Mouse (Mus musculus) T-helper 17 cell (primary cell): Measurements from ENCODE around the gene Nrm.

Source experiments
- in situ Hi-C, 2 experiments: fragments of 300-600 bp; cut with MboI, MseI; formaldehyde crosslinking; loops; 1 replicate in 1 of 2; 2 replicates in 1 of 2; pipeline ENCODE4 v1.15.1; 2025; ENCODE audit warnings: high pct_unique_total_duplicates in 2 of 2

Nrm gene

DNA sequence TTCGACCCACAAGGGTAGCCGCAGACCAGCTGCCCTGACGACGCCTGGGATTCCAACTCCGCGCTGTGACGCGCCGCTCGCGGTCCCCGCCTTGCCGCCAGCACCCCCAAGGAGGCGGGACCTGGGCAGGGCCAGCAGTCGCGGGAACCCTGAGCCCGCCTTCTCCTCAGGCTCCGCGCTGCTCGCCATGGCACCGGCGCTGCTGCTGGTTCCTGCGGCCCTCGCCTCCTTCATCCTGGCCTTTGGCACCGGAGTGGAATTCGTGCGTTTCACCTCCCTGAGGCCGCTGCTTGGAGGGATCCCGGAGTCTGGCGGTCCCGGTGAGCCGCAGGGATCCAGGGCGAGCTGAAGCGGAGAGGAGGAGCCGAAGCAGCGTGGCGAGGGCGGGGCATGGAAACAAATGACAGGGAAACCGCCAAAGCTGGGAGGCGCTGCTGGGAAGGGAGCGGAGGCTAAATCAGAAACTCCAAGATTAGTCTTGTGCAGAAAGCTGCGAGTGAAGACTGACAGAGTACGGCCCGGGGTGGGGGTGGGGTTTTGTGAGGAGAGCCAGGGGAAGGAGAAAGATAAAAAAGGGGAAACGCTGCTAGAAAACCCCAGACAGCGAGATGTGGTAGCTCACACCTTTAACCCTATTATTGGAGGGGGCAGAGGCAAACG is at the start of gene Nrm:
Nrm (plus strand) TSS at position 121 of the 660 bp plus-strand sequence.
- in situ Hi-C loops = no loop called here

GRCm38 (mm10) chr17:35812307-35812706 is 48.8 kb upstream of the Nrm start:
- in situ Hi-C loops = loop anchor here in 1 of 2 experiments (5.0 kb wide), 1 partner anchor 55 kb away; no protein-coding TSS in a partner anchor

- in situ Hi-C loops = loop anchor here in 1 of 2 experiments (5.0 kb wide), 1 partner anchor 55 kb away; no protein-coding TSS in a partner anchor
Measured at GRCm38 (mm10) chr17:35812736-35813135, 48.4 kb upstream of the Nrm start.

DNA sequence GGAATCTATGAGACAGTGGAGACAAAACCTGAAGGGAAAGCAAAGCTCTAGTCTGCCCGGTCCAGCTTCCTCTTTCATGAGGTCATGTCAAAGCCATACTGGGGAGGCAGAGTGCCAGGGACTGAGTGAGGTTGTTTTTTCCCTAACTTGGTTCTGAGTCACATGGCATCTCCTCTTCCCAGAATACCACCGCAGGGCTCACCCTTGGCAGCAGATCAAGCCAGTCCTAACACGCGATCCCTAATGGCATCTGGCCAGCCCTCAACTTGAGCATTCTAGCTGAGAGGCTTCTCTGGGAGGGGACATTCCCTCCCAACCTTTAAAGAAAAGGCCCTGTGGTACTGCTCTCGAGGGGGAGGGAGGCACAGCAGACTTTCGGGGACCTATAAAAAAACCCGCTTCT is 47.9 kb upstream of the Nrm start:
- in situ Hi-C loops = loop anchor here in 1 of 2 experiments (5.0 kb wide), 1 partner anchor 56 kb away; no protein-coding TSS in a partner anchor

DNA sequence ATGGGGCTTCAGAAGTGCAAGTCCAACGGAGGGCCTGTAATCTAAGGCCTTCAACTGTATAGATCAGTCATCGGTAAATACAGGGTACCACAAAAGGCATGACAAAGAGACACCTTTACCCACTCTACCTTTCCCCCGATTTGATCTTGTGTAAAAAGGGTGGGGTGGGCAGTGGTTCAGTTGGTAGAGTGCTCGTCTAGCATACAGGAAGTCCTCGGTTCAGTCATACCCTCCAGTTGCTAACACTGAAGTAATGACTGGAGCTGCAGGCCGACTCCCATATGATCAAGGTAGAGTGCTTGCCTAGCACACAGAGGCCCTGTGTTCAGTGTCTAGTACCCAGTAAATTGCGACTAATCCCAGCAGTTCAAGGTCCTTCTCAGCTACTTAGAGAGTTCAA is 47.5 kb upstream of the Nrm start:
- in situ Hi-C loops = loop anchor here in 1 of 2 experiments (5.0 kb wide), 1 partner anchor 56 kb away; no protein-coding TSS in a partner anchor

- in situ Hi-C loops = loop anchor here in 1 of 2 experiments (5.0 kb wide), 1 partner anchor 57 kb away; no protein-coding TSS in a partner anchor
Measured at GRCm38 (mm10) chr17:35814678-35815077, 46.4 kb upstream of the Nrm start.

DNA sequence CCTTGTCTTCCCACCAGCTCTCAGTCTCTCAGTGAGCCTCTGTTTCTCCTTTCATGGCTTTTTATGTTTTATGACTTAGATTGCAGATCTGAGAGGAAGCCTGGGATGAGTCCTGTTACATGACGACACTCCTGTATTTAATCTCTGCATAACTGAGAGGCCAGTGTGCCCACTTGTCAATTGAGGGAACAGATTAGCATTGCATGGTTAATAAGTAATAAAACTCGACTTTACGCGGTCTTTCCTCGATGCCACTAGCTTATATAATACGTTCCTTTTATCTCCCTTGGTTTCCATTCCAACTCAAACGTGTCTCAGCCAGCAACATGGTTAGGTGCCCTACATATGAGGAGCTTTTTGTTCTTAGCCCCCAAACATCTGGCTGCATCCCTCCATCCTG is 45.3 kb upstream of the Nrm start:
- in situ Hi-C loops = no loop called here

GRCm38 (mm10) chr17:35816686-35817085 is 44.4 kb upstream of the Nrm start:
- in situ Hi-C loops = no loop called here

GRCm38 (mm10) chr17:35817226-35817625 is 43.9 kb upstream of the Nrm start:
- in situ Hi-C loops = no loop called here

DNA sequence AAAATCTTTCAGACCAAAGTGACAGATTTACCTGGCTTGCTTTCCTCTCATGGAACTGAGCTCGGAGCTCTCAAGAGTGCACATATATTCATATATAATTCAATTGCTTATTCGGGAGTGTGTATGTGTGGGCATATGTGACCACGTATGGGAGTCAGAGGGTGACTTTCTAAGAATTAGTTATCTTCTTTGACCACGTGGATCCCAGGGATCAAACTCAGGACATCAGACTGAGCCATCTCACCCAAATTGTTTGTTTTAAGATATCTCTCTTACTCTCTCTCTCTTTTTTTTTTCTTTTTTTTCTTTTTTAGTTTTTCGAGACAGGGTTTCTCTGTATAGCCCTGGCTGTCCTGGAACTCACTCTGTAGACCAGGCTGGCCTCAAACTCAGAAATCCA is 41.0 kb upstream of the Nrm start:
- in situ Hi-C loops = no loop called here

- in situ Hi-C loops = no loop called here
Measured at GRCm38 (mm10) chr17:35821439-35822430, 39.4 kb upstream of the Nrm start, which contains the start of gene Ier3. Gene Ier3, plus strand, starts transcription at chr17:35821684.

DNA sequence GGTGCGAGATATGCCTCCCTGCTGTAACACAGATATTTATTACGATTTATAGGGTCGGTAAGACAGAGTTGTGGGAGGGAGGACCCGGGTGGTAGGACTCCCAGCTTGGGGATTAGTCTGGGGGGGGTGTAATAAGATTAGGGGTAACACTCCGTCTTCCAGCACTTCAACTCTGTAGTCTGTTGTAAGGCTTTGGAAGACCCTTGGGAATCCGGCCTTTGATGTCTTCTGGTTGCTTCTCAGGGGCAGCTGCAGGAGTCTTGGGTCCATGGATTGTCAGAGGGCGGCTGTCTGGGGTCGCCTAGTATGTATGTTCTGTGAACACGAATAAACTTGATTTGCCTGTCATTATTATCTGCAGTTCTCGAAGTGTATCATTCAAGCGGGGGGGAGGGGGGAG is 38.6 kb upstream of the Nrm start:
- in situ Hi-C loops = no loop called here

DNA sequence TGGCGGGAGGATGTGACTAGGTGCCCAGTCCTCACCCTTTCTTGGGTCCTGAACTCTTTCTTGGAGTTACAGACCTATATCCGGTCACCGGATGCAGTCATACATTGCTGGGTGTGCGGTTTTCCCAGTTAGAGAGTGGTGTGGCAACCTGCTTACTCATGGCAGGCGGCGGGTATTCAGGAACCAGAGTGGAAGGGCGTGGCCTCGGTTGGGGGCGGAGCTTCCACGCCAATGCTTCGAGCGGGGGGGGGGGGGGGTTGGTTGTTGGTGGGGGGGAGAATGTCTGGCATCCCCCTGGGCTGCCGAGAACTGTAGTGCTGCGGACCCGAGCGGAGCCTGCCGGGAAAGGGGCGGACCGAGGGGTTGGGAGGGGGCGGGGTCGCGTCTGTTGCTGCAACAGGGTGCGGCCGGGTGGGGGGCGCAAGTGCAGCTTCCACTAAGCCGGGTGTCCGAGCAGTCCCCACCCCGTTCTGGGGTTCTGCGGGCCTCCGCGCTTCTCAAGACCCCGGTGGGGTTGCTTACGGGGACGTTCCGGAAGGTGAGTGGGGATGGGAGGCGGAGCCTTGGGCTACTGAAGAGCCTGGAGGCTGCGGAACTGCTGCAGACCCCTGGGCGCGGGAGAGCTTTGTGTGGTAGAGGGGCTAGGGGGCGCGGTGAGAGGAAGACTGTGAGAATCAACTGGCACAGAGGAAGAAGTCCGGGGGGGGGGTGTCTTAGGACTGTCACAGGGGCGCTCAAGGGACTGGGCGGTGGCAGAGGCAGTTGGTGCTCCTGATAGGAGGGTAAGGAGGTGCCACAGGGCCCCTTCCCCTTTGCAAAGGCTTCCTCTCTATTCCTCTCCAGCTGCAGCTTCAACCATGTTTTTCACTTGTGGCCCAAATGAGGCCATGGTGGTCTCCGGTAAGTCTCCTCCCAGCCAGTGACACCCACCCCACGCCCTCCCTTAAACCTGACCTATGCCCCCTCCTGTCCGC is 37.9 kb upstream of the Nrm start, which contains the start of gene Flot1:
Flot1 (plus strand) TSS at position 267 of the 974 bp plus-strand sequence.
- in situ Hi-C loops = no loop called here

DNA sequence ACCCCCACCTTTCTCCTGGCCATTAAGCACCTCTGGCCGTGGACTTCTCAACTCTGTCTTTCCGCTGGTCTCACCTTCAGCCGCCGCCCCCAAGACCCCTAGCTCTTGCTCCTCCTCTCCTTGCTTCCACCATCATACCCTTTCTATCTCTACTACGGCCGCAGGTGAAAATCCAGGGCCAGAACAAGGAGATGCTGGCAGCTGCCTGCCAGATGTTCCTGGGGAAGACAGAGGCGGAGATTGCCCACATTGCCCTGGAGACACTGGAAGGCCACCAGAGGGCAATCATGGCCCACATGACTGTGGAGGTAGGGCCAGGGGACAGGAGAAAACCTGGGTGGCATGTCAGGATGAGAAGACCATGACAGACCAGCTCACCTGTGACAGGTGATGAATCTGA is 36.7 kb upstream of the Nrm start:
- in situ Hi-C loops = no loop called here

GRCm38 (mm10) chr17:35825109-35825850 is 35.8 kb upstream of the Nrm start:
- in situ Hi-C loops = loop anchor here (5.0 kb wide), 3 partner anchors 42 to 142 kb away; partner anchors contain the start of genes Abcf1 (in 1 of the 2) and Ppp1r18 (in 1 of the 2)

- in situ Hi-C loops = loop anchor here (5.0 to 10.0 kb wide), 4 partner anchors 38 to 285 kb away; partner anchors contain the start of genes Abcf1 (in 1 of the 2) and Ppp1r18 (in 1 of the 2)
Measured at GRCm38 (mm10) chr17:35829737-35830136, 31.4 kb upstream of the Nrm start.

DNA sequence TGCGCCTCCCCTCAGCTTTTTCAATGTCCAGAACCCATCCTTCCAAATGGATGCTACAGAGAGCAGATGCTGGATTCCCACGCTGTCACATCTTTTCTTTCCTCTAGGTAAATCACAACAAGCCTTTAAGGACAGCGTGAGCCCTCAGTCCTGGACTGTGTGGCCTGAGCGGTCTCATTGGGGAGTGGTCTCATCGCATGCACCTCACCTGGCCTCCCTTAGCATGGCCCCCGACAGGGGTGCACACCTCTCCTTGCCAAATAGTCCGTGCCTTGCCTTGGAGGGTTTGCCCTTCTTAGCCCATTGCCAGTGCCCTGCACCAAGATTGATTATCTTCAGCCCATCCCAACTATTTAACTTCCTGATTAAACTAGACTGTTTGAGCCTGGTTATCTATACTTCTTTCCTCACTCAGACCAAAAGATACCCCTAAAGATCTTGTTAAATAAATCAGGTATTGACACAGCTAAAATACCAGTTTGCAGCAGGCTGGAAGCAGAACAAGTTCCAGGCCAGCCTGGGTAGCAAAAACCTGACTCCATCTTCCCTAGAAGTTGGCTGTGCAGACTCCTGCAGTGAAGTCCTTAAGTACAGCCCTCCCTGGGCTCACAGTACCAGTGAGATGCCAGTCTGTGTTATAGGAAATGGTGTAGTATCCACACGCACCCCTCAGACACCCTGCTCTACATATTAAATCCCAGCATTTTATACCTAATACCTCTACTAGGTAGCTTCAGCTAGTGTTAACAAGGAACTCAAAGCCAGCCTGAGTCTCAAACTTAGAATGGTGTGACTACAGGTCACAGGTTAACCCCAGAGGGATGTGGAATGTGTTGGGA is 28.5 kb upstream of the Nrm start:
- in situ Hi-C loops = loop anchor here in 1 of 2 experiments (10.0 kb wide), 1 partner anchor 282 kb away; no protein-coding TSS in a partner anchor

- in situ Hi-C loops = loop anchor here in 1 of 2 experiments (10.0 kb wide), 1 partner anchor 282 kb away; no protein-coding TSS in a partner anchor
Measured at GRCm38 (mm10) chr17:35833239-35833751, 27.8 kb upstream of the Nrm start.
